Mouse (Mus musculus): ENCODE data around the gene Ap4s1. TPM values are rescaled to one million over a fixed set of nuclear protein-coding genes. Genes with fewer than 3 reads are reported as not detected.
"Not testable (repeated sequence)": the region's sequence is repeated elsewhere in the genome, so short reads cannot be mapped to it uniquely, and the experiment has no call there.

Ap4s1 gene
- polyA plus RNA-seq, 1 experiment from 2014 or later: 37.8 TPM

- Histone ChIP-seq H3K27ac (ENCODE audit: low read depth, low read length) (no peak overlapping the region), H3K36me3 (ENCODE audit: control insufficient read depth, insufficient read depth, low read length) (no peaks in the 10 kb centered on the region), H3K4me3 (ENCODE audit: low read length) (no peak overlapping the region), H3K9ac (ENCODE audit: low read depth, low read length) (no peak overlapping the region), H3K9me3 (ENCODE audit: control insufficient read depth, low read length) (no peaks in the 10 kb centered on the region), H3K27me3 (ENCODE audit: control insufficient read depth, insufficient read depth, low read length) (no peaks in the 10 kb centered on the region), H3K4me2 (replicated peaks; ENCODE audit: low read depth, low read length) (no peak overlapping the region), H3K4me1 (ENCODE audit: control insufficient read depth, insufficient read depth, low read length) (0 out of 2 replicates have a peak, but pooled peaks cover 12% of the 10 kb centered on the region)
- WGBS: 66% methylated on average over 4 of the region's 4 CpGs
- ATAC-seq (ENCODE audit: low FRiP score, low TSS enrichment): no peak
Observed at GRCm38 (mm10) chr12:51673270-51673669, 17.6 kb upstream of the Ap4s1 start.

- WGBS: 39% methylated on average over 2 of the region's 2 CpGs
- no peak overlapping the region for H3K9ac ChIP-seq (ENCODE audit: low read depth, low read length)
- no peaks in the 10 kb centered on the region for H3K9me3 ChIP-seq (ENCODE audit: control insufficient read depth, low read length)
- H3K4me3 ChIP-seq (ENCODE audit: low read length): no peak overlapping the region
- no peak overlapping the region for H3K4me2 ChIP-seq (replicated peaks; ENCODE audit: low read depth, low read length)
- H3K27me3 ChIP-seq (ENCODE audit: control insufficient read depth, insufficient read depth, low read length): no peaks in the 10 kb centered on the region
- ATAC-seq (ENCODE audit: low FRiP score, low TSS enrichment): no peak
- 0 out of 2 replicates have a peak, but pooled peaks cover 18% of the 10 kb centered on the region for H3K4me1 ChIP-seq (ENCODE audit: control insufficient read depth, insufficient read depth, low read length)
- no peak overlapping the region for H3K27ac ChIP-seq (ENCODE audit: low read depth, low read length)
- H3K36me3 ChIP-seq (ENCODE audit: control insufficient read depth, insufficient read depth, low read length): no peaks in the 10 kb centered on the region
Observed at GRCm38 (mm10) chr12:51676442-51676841, 14.4 kb upstream of the Ap4s1 start.

GRCm38 (mm10) chr12:51678844-51679243 is 12.0 kb upstream of the Ap4s1 start:
- H3K36me3 ChIP-seq (ENCODE audit: control insufficient read depth, insufficient read depth, low read length): peaks cover 2% of the 10 kb centered on the region; the same call in 1 of the 2 replicates
- no peak overlapping the region for H3K4me2 ChIP-seq (replicated peaks; ENCODE audit: low read depth, low read length)
- H3K27me3 ChIP-seq (ENCODE audit: control insufficient read depth, insufficient read depth, low read length): no peaks in the 10 kb centered on the region
- ATAC-seq (ENCODE audit: low FRiP score, low TSS enrichment): no peak
- 82% methylated on average over 1 of the region's 1 CpGs for WGBS
- no peaks in the 10 kb centered on the region for H3K9me3 ChIP-seq (ENCODE audit: control insufficient read depth, low read length)
- H3K27ac ChIP-seq (ENCODE audit: low read depth, low read length): no peak overlapping the region
- H3K4me3 ChIP-seq (ENCODE audit: low read length): no peak overlapping the region
- no peak overlapping the region for H3K9ac ChIP-seq (ENCODE audit: low read depth, low read length)
- 0 out of 2 replicates have a peak, but pooled peaks cover 11% of the 10 kb centered on the region for H3K4me1 ChIP-seq (ENCODE audit: control insufficient read depth, insufficient read depth, low read length)

- no peaks in the 10 kb centered on the region for H3K9me3 ChIP-seq (ENCODE audit: control insufficient read depth, low read length)
- no peaks in the 10 kb centered on the region for H3K27me3 ChIP-seq (ENCODE audit: control insufficient read depth, insufficient read depth, low read length)
- no peak overlapping the region for H3K4me2 ChIP-seq (replicated peaks; ENCODE audit: low read depth, low read length)
- no peak for ATAC-seq (ENCODE audit: low FRiP score, low TSS enrichment)
- peaks cover 9% of the 10 kb centered on the region for H3K4me1 ChIP-seq (ENCODE audit: control insufficient read depth, insufficient read depth, low read length)
- H3K9ac ChIP-seq (ENCODE audit: low read depth, low read length): no peak overlapping the region
- no peaks in the 10 kb centered on the region for H3K36me3 ChIP-seq (ENCODE audit: control insufficient read depth, insufficient read depth, low read length)
- WGBS: 88% methylated on average over 2 of the region's 2 CpGs
- H3K4me3 ChIP-seq (ENCODE audit: low read length): no peak overlapping the region
- no peak overlapping the region for H3K27ac ChIP-seq (ENCODE audit: low read depth, low read length)
Observed at GRCm38 (mm10) chr12:51688546-51688945, 2.3 kb upstream of the Ap4s1 start.

GRCm38 (mm10) chr12:51691845-51692632 is 1.2 kb downstream of the Ap4s1 start, which contains the start of gene Strn3:
TSS of gene Strn3 (minus strand) at chr12:51691897.
- Histone ChIP-seq H3K4me2 (replicated peaks; ENCODE audit: low read depth, low read length) (peak within 1 kb of the TSS; percentile 82), H3K9ac (ENCODE audit: low read depth, low read length) (peak within 1 kb of the TSS; percentile 100), H3K9me3 (ENCODE audit: control insufficient read depth, low read length) (no peaks in the 10 kb centered on the region), H3K36me3 (ENCODE audit: control insufficient read depth, insufficient read depth, low read length) (no peaks in the 10 kb centered on the region), H3K27ac (ENCODE audit: low read depth, low read length) (peak within 1 kb of the TSS; percentile 100), H3K4me3 (ENCODE audit: low read length) (peak within 1 kb of the TSS; percentile 97), H3K27me3 (ENCODE audit: control insufficient read depth, insufficient read depth, low read length) (no peaks in the 10 kb centered on the region), H3K4me1 (ENCODE audit: control insufficient read depth, insufficient read depth, low read length) (peaks cover 14% of the 10 kb centered on the region)
- WGBS: under 1% methylated on average over 48 of the region's 56 CpGs
- ATAC-seq (ENCODE audit: low FRiP score, low TSS enrichment): peak; percentile 97

GRCm38 (mm10) chr12:51692870-51693269 is 2.0 kb downstream of the Ap4s1 start:
- 66% methylated on average over 10 of the region's 10 CpGs for WGBS
- not testable (repeated sequence) for H3K9me3 ChIP-seq (ENCODE audit: control insufficient read depth, low read length); ATAC-seq (ENCODE audit: low FRiP score, low TSS enrichment); H3K4me3 ChIP-seq (ENCODE audit: low read length); H3K27ac ChIP-seq (ENCODE audit: low read depth, low read length); H3K36me3 ChIP-seq (ENCODE audit: control insufficient read depth, insufficient read depth, low read length); H3K9ac ChIP-seq (ENCODE audit: low read depth, low read length); H3K27me3 ChIP-seq (ENCODE audit: control insufficient read depth, insufficient read depth, low read length)
- H3K4me1 ChIP-seq (ENCODE audit: control insufficient read depth, insufficient read depth, low read length): peaks cover 11% of the 10 kb centered on the region
- H3K4me2 ChIP-seq (replicated peaks; ENCODE audit: low read depth, low read length): peak overlapping the region; percentile 82

- no peak overlapping the region for H3K4me2 ChIP-seq (replicated peaks; ENCODE audit: low read depth, low read length)
- H3K4me3 ChIP-seq (ENCODE audit: low read length): no peak overlapping the region
- ATAC-seq (ENCODE audit: low FRiP score, low TSS enrichment): no peak
- WGBS: 83% methylated on average over 3 of the region's 3 CpGs
- peaks cover 11% of the 10 kb centered on the region for H3K4me1 ChIP-seq (ENCODE audit: control insufficient read depth, insufficient read depth, low read length)
- no peak overlapping the region for H3K9ac ChIP-seq (ENCODE audit: low read depth, low read length)
- no peaks in the 10 kb centered on the region for H3K36me3 ChIP-seq (ENCODE audit: control insufficient read depth, insufficient read depth, low read length)
- H3K27me3 ChIP-seq (ENCODE audit: control insufficient read depth, insufficient read depth, low read length): no peaks in the 10 kb centered on the region
- no peak overlapping the region for H3K27ac ChIP-seq (ENCODE audit: low read depth, low read length)
- no peaks in the 10 kb centered on the region for H3K9me3 ChIP-seq (ENCODE audit: control insufficient read depth, low read length)
Observed at GRCm38 (mm10) chr12:51693419-51693818, 2.6 kb downstream of the Ap4s1 start.

- Histone ChIP-seq H3K27ac (ENCODE audit: low read depth, low read length) (no peak overlapping the region), H3K9ac (ENCODE audit: low read depth, low read length) (no peak overlapping the region), H3K4me1 (ENCODE audit: control insufficient read depth, insufficient read depth, low read length) (peaks cover 11% of the 10 kb centered on the region), H3K27me3 (ENCODE audit: control insufficient read depth, insufficient read depth, low read length) (no peaks in the 10 kb centered on the region), H3K4me3 (ENCODE audit: low read length) (no peak overlapping the region), H3K4me2 (replicated peaks; ENCODE audit: low read depth, low read length) (no peak overlapping the region), H3K9me3 (ENCODE audit: control insufficient read depth, low read length) (no peaks in the 10 kb centered on the region), H3K36me3 (ENCODE audit: control insufficient read depth, insufficient read depth, low read length) (no peaks in the 10 kb centered on the region)
- no peak for ATAC-seq (ENCODE audit: low FRiP score, low TSS enrichment)
Observed at GRCm38 (mm10) chr12:51694096-51694495, 3.3 kb downstream of the Ap4s1 start.

GRCm38 (mm10) chr12:51694966-51695365 is 4.1 kb downstream of the Ap4s1 start:
- 83% methylated on average over 1 of the region's 1 CpGs for WGBS
- Histone ChIP-seq H3K4me3 (ENCODE audit: low read length) (no peak overlapping the region), H3K27ac (ENCODE audit: low read depth, low read length) (no peak overlapping the region)

More at GRCm38 (mm10) chr12:51694966-51695365, 4.1 kb downstream of the Ap4s1 start:
- no peak overlapping the region for H3K4me2 ChIP-seq (replicated peaks; ENCODE audit: low read depth, low read length)
- H3K9me3 ChIP-seq (ENCODE audit: control insufficient read depth, low read length): no peaks in the 10 kb centered on the region
- ATAC-seq (ENCODE audit: low FRiP score, low TSS enrichment): no peak
- H3K4me1 ChIP-seq (ENCODE audit: control insufficient read depth, insufficient read depth, low read length): peaks cover 5% of the 10 kb centered on the region; the same call in 1 of the 2 replicates
- H3K9ac ChIP-seq (ENCODE audit: low read depth, low read length): no peak overlapping the region
- H3K36me3 ChIP-seq (ENCODE audit: control insufficient read depth, insufficient read depth, low read length): no peaks in the 10 kb centered on the region
- no peaks in the 10 kb centered on the region for H3K27me3 ChIP-seq (ENCODE audit: control insufficient read depth, insufficient read depth, low read length)
